Mouse (Mus musculus) adrenal gland, adult (tissue): ENCODE results near the gene Nhej1.

Source experiments
- DNase-seq, 2 experiments: peaks; one replicate each; pipeline ENCODE4 v3.0.0; 2022 to 2023; ENCODE audit warnings: low spot score in 1 of 2; ENCODE audit not compliant: inconsistent age in 2 of 2

Nhej1 gene

DNA sequence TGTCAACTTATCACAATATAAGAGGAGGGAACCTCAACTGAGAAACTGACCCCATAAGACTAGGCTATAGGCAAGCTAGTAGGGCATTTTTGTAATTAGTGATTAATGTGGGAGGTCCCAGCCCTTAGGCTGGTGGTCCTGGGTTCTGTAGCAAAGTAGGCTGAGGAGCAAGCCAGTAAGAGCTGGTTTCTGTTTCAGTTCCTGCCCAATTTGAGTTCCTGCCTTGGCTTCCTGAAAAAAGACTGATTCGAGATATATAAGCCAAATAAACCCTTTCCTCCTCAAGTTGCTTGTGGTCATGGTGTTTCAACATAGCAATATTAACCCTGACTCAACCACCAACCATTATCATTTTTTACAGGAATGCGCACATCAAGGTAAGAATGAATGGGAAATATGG lies 127.8 kb downstream of the Nhej1 start:
- no peak for DNase-seq

DNA sequence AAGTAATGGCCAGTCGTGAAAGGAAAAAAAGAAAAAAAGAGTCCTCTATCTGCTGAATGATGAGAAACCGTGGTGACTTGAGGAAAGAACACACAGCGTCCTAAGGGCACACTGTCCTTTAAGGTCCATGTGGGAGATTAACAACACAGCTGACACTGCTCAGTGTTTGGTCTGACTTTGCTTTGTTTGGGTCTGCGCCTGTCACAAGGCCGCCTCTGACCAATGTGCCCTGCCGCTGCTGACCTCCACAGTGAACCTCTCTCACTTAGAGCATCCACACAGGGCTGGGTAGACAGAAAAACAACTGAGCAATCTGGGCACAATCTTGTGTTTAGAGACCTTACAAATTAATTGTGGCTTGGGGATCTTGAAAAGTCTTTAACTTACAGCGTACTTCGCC lies 148.0 kb downstream of the Nhej1 start:
- DNase-seq, result no peak

DNA sequence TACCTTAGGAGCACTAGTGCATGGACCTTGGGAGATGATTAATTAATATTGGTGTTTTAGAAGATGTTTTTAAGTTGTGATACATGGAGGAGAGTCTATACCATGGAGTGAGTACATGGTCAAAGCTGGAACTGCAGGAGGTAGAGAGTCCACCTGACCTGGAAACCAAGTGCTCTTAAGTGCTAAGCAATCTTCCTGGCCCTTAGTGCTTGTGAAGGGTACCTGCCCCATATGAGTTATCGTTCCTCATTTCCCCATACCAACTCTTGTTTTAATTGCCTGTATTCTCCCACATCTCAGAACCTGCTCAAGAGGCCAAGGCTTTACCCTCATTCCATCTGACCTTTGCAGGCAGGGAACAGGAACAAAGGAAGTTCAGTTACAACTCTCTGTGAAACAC lies 149.1 kb downstream of the Nhej1 start:
- no peak for DNase-seq

DNA sequence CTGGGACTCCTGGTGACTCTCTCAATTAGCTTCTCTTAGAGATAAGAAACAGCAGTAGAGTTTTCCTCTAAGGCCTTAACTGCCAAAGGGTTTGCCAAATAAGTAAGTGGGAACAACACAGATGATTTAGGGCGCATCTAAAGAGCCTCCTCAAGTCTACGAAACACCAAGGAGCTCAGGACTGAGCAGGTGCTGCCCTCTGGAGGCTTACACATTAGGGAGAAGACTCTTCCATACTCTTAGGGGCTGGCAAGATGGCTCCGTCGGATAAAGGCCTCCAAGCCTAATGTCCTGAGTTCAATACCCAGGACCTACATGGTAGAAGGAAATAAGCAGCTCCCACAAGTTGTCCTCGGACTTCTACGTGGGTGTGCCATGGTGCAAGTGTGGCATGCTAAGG lies 151.4 kb downstream of the Nhej1 start:
- DNase-seq, result no peak

DNA sequence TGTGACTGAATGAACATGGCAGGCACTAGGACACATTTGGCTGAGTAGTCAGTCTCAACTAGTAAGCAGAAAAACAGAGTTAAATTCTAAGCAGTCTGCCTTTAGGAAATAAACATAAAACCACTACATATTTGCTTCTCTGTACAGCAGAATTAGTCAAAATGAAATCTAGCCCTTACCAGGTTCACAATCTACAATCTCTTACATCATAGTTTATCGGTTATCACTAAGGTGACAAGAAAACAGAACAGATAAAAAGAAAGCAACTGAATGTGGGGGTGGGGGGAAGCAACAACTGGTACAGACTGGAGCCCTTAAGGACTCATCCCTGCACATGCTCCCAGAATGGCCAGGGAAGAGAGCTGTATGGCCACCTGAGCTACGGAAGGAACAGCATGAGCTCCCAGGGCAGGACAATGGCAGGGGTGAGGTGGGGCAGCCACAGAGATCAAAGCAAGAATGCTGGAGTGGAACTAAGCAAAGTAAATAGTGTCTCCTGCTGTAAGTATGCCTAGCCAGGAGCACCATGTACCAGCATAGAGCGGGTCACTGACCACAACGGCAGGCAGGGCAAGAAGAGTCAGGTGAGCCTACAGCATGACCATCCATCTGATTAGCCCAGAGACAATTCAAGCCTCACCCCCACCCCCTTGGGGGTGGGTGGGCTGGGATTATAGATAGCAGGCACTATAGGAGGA lies 153.5 kb downstream of the Nhej1 start:
- no peak for DNase-seq

DNA sequence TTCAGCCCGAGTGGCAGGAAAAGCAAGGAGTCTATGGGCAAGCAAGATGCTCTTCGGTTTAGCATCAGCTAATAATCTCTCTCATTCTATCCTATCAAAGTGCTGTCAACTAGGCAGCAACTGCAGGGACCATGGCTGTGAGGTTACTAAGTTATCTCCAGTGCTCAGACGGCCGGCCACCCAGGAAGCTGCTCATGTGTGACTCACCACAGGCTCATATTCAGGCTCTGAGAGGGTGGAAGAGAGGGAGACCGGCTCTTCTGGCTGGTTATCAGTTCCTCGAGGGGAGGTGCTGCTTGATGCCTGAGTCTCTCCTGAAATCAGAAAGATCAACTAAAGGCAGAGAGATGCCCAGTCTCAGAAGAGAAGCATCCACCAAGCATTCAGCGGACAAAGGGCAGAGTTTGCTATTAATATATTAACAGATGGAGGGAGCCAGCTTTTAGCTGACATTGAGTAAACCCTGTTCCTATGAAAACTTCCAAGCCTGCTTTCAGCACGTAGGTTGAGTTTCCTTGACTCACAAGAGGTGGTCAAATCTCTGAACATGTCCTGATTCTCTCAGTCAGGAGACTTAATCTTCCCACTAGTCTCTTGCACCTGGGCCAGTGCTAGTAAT lies 156.9 kb downstream of the Nhej1 start:
- peak in 1 of 2 experiments; percentile 28 for DNase-seq

DNA sequence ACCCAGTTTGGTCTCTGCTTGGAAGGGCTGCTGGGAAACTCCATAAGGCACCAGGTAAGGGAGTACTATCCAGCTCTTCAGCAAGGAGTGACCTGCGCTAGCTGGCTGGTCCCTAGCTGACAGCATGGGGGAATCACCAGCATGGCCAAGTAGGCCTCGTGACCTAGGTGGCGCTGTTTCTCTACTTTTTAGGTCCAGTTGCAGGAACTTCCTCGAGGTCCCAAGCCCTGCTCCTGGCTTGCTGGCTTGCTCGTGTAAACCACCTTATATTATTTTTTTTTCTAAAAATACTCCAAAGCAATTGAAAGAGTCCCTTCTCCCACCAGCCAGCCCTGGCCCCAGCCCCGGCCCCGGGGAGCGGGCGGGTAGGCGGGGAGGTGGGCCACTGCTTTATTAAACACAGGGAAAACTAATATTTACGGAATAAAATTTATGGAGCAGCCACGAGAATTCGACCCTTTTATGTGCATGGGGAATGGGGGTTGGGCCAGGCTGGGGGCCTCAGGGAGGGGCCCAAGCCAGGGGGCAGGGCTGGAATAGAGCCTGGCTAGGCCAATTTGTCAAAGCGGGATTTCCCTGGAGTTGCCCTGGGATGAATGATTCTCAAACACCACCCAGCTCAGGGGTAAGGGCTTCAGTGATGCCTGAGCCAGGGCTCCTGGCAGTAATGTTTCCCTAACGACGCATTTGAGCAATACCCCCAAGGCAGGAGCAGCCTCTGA lies 160.3 kb downstream of the Nhej1 start:
- DNase-seq, result peak; percentile 77 to 91

DNA sequence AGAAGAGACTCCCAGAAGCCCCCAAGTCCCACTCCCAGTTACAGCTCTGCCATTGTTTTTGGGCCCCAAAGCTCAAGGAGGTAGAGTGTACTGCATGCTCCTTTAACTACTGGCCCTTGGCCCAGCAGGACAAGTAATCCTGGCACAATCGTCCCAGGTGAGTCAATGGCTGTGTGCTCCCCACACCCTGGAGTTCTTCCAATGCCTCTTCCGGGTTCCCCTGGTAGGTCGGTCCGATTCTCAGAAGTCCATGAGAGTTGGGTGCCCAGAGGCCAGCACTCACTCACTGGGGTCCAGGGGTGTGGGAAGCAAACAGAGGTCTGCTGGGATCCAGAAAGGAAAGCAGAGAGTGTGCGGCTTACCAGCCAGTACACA lies 162.2 kb downstream of the Nhej1 start:
- no peak for DNase-seq

DNA sequence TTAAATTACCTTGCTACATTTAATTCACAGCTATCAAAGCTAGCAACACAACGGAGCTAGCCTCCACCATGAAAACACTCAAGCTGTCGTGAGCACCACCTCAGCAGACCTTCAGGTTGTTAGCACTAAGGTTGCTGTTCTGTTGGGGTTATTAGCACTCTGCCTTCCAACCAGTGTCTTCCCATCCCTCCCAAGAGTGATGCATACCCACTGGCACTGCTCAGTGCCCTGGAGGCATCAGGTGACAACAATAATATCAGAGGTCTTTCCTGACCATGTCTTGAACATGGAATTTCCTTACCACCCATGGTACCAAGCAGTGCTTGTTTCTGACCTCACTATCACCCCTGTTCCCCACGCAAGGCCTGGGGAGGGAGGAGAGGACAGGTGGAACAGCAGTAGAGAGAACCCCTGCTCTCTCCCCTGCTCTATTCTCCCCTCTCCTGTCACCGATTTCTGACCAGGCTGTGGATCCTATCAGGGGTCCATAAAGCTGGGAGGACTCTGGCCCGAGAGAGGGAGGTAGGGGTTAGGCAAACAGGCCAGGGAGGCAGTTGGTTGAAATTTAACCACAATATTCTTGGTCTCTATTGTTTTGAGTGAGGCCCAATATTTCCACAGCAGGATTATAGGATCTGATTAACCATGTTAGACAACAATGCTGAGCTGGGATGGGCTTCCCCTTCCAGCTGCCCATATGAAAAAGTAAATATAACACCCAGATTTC lies 162.7 kb downstream of the Nhej1 start:
- no peak for DNase-seq

DNA sequence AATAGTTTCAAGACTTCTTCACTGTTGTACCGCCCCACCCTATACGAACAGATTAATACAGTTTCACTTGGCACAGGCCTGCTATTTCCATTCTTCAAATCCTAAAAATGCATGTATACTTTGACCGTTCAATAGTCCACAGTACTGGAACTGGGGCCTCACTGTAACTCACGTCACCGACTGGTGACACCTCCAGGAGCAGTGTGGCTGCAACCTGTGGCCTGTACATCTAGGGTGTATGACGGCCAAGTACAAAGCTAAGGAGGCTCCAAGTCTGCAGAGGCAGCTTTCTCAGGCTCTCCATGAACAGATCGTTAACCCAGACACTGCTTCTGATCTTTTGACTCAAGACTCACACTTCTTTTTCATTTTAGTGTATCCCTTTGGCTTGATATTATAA lies 163.3 kb downstream of the Nhej1 start:
- no peak for DNase-seq

DNA sequence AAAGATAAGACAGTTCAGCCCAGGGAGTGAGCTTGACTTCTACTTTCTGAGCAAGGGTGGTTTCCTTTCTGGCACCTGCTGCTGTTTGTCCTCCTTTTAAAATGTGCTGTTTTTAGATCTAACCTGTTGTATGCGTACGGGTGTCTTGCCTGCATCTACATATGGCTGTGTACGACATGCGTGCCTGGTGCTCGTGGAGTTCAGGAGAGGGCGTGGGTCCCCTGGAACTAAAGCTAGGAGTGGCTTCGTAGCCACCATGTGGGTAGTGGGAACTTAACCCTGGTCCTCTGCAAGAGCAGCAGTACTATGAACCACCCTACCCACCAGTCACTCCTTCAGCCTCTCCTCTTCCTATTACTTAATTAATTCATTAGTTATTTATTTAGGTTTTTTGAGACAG lies 164.9 kb downstream of the Nhej1 start:
- DNase-seq, result no peak

DNA sequence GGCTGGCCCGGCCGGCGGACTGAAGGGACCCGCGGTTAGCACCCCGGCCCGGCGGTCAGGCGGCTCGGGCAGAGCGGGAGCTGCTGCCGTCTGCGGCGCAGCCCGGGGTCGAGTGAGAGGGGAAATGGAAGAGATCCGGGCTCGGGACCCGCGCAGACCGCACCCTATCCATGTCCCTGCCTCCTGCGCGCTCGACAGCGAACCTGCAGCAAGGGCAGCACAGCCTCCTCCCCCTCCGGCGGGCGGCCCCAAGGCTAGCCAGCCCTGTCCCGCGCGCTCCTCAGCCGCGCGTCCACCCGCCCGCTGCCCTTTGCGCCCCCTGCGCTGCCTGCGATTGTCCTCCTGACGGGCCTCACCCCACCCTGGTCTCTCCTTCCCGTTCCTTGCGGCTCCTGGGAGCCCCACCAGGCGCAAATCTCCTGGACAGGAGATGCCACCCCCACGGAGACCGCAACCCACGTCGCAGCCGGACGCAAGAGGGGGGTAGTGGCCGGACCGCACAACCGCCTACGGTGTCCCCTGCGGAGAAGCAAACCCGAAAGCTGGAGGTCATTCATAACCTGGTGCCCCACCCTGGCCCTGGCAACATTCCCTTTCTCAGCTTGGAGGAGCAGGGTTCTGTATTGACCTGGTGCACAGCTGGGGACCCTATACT lies 173.3 kb downstream of the Nhej1 start, which contains the start of gene Ihh:
Ihh (minus strand) TSS at position 117 of the 655 bp plus-strand sequence.
- DNase-seq, result peak in 1 of 2 experiments; percentile 29

DNA sequence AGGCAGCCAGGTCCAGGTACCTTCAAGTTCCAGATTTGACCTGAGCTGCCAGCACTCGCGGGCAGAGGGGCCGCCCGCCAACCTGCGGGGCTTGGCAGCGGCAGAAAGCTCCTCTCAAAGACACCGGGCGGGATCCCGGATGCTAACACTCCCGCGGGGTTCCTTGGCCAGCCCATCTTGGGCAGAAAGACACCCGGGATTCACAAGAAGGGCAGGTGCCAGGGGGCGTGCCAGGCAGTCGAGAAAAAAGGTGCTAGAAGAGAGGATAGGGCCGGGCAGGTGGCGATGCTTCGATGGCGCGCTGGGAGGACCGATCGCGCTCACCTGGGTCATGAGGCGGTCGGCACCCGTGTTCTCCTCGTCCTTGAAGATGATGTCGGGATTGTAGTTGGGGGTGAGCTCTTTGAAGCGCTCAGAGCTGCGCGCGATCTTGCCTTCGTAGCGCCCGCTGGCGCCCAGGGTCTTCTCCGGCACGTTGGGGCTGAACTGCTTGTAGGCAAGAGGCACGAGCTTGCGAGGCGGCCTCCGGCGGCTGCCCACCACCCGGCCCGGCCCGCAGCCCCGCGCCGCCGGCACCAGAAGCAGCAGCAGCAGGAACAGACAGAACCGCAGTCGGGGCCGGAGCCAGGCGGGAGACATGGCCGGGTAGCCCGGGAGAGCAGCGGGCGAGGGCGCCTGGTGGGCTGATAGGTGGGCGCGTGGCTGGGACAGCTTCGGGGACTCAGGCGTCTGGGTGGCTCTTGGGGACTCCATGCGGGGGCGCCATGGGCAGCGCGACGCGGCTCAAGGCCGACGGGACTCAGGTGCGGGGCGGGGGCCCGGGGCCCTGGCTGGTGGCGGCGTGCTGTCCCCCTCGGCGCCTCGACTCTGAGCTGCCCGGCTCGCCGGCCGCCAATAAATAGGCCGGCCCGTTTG lies 174.2 kb downstream of the Nhej1 start:
- DNase-seq, result no peak

DNA sequence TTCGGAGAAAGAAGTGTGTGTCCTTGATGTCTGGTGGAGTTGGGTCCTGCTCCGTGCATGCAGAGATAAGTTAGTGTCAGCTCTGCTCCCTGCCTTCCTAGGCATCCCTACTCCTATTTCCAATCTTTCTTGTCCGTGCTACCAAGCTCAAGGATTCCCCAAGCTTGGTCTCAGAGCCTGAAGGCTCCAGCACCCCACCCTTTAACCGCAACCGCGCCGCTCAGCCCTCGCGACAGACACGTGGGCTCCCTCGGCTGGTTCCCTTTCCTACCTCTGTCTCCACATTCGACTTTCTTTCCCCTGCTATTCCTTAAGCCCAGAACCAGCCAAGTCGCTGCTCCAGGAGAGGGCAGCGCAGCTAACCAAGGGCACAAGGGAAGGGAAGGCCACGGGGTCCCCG lies 174.9 kb downstream of the Nhej1 start:
- no peak for DNase-seq

DNA sequence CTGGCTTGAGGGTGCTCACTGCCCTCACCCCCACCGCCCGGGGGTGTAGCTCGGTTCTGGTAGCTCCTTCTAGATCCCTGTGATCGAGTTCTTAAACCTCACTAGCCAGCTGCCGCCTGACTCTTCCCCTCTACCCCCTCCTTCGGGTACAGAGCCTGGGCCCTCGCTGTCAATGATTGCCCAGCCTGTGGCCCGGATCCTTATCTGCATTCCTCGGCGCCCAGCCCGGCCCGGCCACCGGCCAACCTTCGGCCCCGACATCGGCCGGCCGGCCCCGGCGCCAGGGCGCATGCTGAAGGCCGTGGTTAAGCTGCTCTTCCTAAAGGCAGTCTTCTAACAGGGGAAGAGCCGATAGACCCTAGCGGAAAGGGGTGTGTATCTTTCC lies 175.3 kb downstream of the Nhej1 start:
- DNase-seq, result peak; percentile 23 to 63

DNA sequence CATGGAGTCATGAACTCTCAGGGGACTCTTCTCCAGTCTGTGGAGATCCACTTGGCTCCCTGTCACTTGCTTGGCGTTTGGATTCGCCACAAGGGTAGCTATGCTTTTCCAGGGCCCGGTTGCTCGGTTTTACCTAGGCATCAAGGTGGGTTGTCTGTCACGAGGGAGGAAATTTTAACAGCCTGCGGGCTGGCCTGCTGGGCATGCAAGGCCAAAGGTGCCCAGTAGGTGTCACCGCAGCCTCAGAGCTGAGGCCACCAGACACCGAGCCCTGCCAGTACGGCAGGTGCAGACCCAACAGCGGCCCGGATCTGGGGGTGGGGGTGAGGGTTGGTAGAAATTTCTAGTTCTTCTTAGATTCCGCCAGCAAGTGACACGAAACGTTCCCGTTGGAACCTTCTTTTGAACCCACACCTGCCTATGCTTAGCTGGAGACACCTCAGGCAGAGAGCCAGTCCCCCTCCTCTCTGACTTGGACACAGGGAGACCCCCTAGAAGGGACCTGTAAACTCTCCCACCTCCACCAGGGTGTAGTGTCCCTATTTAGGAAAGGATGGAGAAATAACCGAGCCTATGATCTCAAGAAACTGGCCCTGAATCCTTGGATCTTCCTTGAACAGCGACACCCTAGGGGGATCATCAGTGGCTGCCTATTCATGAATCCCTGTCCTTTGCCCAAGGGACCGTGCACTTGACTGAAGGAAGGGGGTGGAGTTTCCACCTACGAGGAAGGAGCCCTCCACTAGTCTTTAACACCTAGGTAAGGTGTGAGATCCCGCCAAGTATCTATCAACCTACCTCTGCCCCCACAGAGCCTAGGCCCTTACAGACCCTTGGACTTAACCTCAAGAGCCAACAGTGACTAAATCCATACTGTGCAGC lies 176.0 kb downstream of the Nhej1 start:
- peak; percentile 65 to 89 for DNase-seq

DNA sequence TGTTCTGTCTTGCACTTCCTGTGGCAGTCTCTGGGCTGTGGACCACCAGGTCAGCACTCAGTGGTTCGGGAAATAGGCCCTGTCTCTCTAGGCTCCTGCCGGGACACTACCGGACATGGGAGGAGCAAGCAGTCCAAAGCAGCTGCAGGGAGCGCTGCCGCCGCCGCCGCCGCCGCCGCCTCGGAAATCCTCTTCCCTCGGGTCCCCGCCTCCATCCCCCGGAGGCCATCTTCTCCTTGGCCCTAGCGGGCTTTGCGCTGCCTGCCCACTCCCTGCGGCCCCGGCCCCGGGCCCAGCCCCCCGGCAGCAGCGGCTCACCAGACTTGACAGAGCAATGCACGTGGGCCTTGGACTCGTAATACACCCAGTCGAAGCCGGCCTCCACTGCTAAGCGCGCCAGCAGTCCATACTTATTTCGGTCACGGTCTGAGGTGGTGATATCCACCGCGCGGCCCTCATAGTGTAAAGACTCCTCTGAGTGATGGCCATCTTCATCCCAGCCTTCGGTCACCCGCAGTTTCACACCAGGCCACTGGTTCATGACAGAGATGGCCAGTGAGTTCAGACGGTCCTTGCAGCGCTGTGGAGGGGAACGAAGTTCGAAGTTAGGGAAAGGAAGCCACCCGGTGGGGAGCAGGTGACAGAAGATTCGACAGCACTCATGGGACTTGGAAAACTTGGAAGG lies 176.9 kb downstream of the Nhej1 start:
- DNase-seq, result peak; percentile 34 to 64

DNA sequence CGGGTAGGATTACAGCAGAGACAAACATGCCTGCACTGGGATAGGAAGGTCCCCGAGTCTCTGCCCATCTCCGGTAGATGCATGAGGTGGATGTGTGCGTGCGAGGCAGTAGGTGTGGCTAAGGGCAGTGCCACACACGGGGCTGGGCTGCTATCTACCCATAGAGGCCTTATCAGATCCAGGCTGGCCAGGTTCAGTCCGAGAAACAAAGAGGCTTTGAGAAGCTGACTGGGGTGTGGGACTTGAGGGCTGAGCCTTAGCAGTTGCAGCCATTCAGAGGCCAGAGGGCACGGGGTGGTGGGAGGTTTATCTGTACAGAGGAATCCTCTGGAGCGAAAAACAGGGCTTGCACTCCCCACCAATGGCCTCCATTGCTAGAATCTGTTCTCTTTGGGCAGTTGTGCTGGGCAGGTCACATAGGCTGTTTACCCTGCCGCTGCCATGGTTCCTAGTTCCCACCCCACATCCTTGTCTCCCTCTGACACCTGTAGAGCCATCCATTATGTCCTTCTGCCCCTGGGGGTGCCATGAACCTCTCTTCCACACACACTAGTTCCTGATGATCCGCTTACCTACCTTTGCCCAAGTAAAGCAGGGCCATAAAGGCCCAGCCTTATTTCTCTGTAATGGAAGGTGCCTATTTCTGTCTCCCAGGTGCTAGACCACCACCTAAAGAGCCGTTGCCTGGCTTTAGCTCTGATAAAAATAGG lies 183.2 kb downstream of the Nhej1 start:
- no peak for DNase-seq
